Mouse (Mus musculus) olfactory bulb, adult 2 months (tissue): ENCODE measurements around the gene Gpr161.

Source experiments
- CTCF ChIP-seq: fragments of 200-500 bp; IDR thresholded peaks from 2 replicates; pipeline ENCODE4 v1.5.1; 2012; ENCODE audit warnings: low read depth, mild to moderate bottlenecking, low read length, moderate library complexity; ENCODE audit not compliant: insufficient read depth
- POLR2A ChIP-seq: fragments of 200-500 bp; IDR thresholded peaks from 2 replicates; pipeline ENCODE4 v1.6.1; 2012; ENCODE audit warnings: mild to moderate bottlenecking, low read depth, low read length, moderate library complexity; ENCODE audit not compliant: insufficient read depth

DNA sequence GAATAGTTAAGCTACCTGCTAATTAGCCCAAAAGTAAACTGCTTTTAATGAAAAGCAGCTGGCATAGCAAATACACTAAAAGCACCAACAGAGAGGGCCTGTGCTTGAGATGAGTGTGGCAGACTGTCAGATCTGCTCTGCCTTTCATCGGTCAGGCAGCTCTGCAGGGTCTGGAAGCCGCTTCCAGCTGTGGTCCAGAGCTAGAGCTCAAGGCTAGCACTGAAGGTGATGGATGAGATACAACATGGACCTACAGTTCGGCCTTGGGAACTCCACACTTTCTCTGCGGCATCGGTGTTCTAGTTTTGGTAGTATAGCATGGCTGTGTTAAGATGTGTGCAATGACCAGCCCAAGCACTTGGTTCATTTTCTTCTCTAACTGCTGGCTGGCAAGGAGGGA lies 32.2 kb downstream of the Gpr161 start:
- TF ChIP-seq POLR2A (no peak), CTCF (no peak)
